Mouse (Mus musculus): ENCODE measurements at regions not wholly inside any gene's neighbourhood (a gene's known extent, or its start where the extent isn't known, plus 50 kb on each side); places are given as distances from the start of the nearest gene placed in this dataset.

- no peaks in the 10 kb centered on the region for H3K36me3 ChIP-seq (ENCODE audit: control insufficient read depth, insufficient read depth, low read length, poor library complexity, severe bottlenecking)
- no peak for DNase-seq (ENCODE audit: low read depth, low spot score)
- H3K27me3 ChIP-seq (ENCODE audit: control insufficient read depth, insufficient read depth, low read length, poor library complexity, severe bottlenecking), result no peaks in the 10 kb centered on the region
Measured at GRCm38 (mm10) chr5:85467811-85468210, 597.6 kb downstream of the Cenpc1 start.

GRCm38 (mm10) chr5:85467151-85467550 is 598.2 kb downstream of the Cenpc1 start:
- H3K36me3 ChIP-seq (ENCODE audit: control insufficient read depth, insufficient read depth, low read length, poor library complexity, severe bottlenecking), result no peaks in the 10 kb centered on the region
- DNase-seq (ENCODE audit: low read depth, low spot score), result no peak
- H3K27me3 ChIP-seq (ENCODE audit: control insufficient read depth, insufficient read depth, low read length, poor library complexity, severe bottlenecking), result no peaks in the 10 kb centered on the region
